Mouse (Mus musculus) v-Abl transformed pro-B cells (cell line): Measurements from ENCODE around the gene Gm20388.

Source experiments
- in situ Hi-C, 2 experiments: fragments of 400-800 bp; cut with MboI; formaldehyde crosslinking; loops; one replicate each; pipeline ENCODE4 v1.15.1; 2025; ENCODE audit not compliant: unreplicated experiment in 2 of 2

The Gm20388 gene

GRCm38 (mm10) chr8:120292316-120293107 is 381.9 kb downstream of the Gm20388 start:
- in situ Hi-C loops = loop anchor here in 1 of 2 experiments (5.0 kb wide), 1 partner anchor 320 kb away; no protein-coding TSS in a partner anchor

- in situ Hi-C loops = loop anchor here in 1 of 2 experiments (5.0 kb wide), 1 partner anchor 319 kb away; no protein-coding TSS in a partner anchor
Measured at GRCm38 (mm10) chr8:120293421-120294357, 383.0 kb downstream of the Gm20388 start.

- in situ Hi-C loops = loop anchor here in 1 of 2 experiments (5.0 kb wide), 1 partner anchor 317 kb away; no protein-coding TSS in a partner anchor
Measured at GRCm38 (mm10) chr8:120294982-120295870, 384.6 kb downstream of the Gm20388 start.

- in situ Hi-C loops = no loop called here
Measured at GRCm38 (mm10) chr8:120297000-120297399, 386.4 kb downstream of the Gm20388 start.

GRCm38 (mm10) chr8:120298601-120299532 is 388.2 kb downstream of the Gm20388 start:
- in situ Hi-C loops = no loop called here

GRCm38 (mm10) chr8:120300601-120301141 is 390.0 kb downstream of the Gm20388 start:
- in situ Hi-C loops = no loop called here

GRCm38 (mm10) chr8:120302941-120303675 is 392.5 kb downstream of the Gm20388 start:
- in situ Hi-C loops = no loop called here

GRCm38 (mm10) chr8:120304097-120304496 is 393.5 kb downstream of the Gm20388 start:
- in situ Hi-C loops = no loop called here

GRCm38 (mm10) chr8:120305800-120306385 is 395.3 kb downstream of the Gm20388 start:
- in situ Hi-C loops = no loop called here

GRCm38 (mm10) chr8:120307103-120307502 is 396.5 kb downstream of the Gm20388 start:
- in situ Hi-C loops = no loop called here

GRCm38 (mm10) chr8:120307528-120307927 is 396.9 kb downstream of the Gm20388 start:
- in situ Hi-C loops = no loop called here

GRCm38 (mm10) chr8:120308131-120308530 is 397.5 kb downstream of the Gm20388 start:
- in situ Hi-C loops = no loop called here

GRCm38 (mm10) chr8:120308553-120308952 is 397.9 kb downstream of the Gm20388 start:
- in situ Hi-C loops = no loop called here

GRCm38 (mm10) chr8:120309326-120309725 is 398.7 kb downstream of the Gm20388 start:
- in situ Hi-C loops = no loop called here

GRCm38 (mm10) chr8:120310063-120310462 is 399.4 kb downstream of the Gm20388 start:
- in situ Hi-C loops = no loop called here

GRCm38 (mm10) chr8:120312452-120312851 is 401.8 kb downstream of the Gm20388 start:
- in situ Hi-C loops = no loop called here

- in situ Hi-C loops = no loop called here
Measured at GRCm38 (mm10) chr8:120313674-120314073, 403.0 kb downstream of the Gm20388 start.

- in situ Hi-C loops = no loop called here
Measured at GRCm38 (mm10) chr8:120314932-120315331, 404.3 kb downstream of the Gm20388 start.
